Mouse (Mus musculus) cerebellum, adult 2 months (tissue): ENCODE measurements around the gene Man2a1.

ENCODE experiments used
- CTCF ChIP-seq: fragments of 200-500 bp; IDR thresholded peaks from 2 replicates; pipeline ENCODE4 v1.5.1; 2011; ENCODE audit warnings: low read depth, mild to moderate bottlenecking, control low read depth, low read length, moderate library complexity, borderline replicate concordance; ENCODE audit not compliant: insufficient read depth
- POLR2A ChIP-seq: fragments of 200-500 bp; IDR thresholded peaks from 2 replicates; pipeline ENCODE4 v1.6.1; 2011; ENCODE audit warnings: low read length, control low read depth, borderline replicate concordance; ENCODE audit not compliant: insufficient read depth

- TF ChIP-seq POLR2A (no peak), CTCF (no peak)
These were observed 172.1 kb downstream of the Man2a1 start for GRCm38 (mm10) chr17:64772611-64773010.
